Mouse (Mus musculus) lung, embryonic 16.5 days (tissue): ENCODE measurements around the gene Mcm8. TPM values are rescaled to one million over a fixed set of nuclear protein-coding genes. Genes with fewer than 3 reads are reported as not detected.
A peak's percentile ranks its signal among the peaks of the same experiment; 100 is the strongest.

ENCODE experiments used
- ATAC-seq: fragments of 200-750 bp; cut with Nextera tagmentation; 2 replicates; pipeline ENCODE4 v1.8.0; 2017; ENCODE audit warnings: low read depth, mild to moderate bottlenecking, moderate library complexity
- H3K27ac ChIP-seq: fragments of 300-500 bp; sonication (generic); 2 replicates; pipeline ENCODE4 v1.5.1; 2014; ENCODE audit warnings: mild to moderate bottlenecking, control low read depth, low read length
- H3K27me3 ChIP-seq: fragments of 300-500 bp; sonication (generic); 2 replicates; pipeline ENCODE4 v1.6.1; 2014; ENCODE audit warnings: low read depth, low read length, mixed read lengths; ENCODE audit not compliant: control insufficient read depth, insufficient read depth
- H3K36me3 ChIP-seq: fragments of 300-500 bp; sonication (generic); 2 replicates; pipeline ENCODE4 v1.6.1; 2014; ENCODE audit warnings: low read length; ENCODE audit not compliant: control insufficient read depth, insufficient read depth
- H3K4me1 ChIP-seq: fragments of 300-500 bp; sonication (generic); replicated peaks from 2 replicates; pipeline ENCODE4 v1.6.1; 2014; ENCODE audit warnings: low read length, mixed read lengths; ENCODE audit not compliant: control insufficient read depth, insufficient read depth
- H3K4me2 ChIP-seq: fragments of 300-500 bp; sonication (generic); 2 replicates; pipeline ENCODE4 v1.6.1; 2014; ENCODE audit warnings: low read depth, low read length, control low read depth
- H3K4me3 ChIP-seq: fragments of 300-500 bp; sonication (generic); 2 replicates; pipeline ENCODE4 v1.5.1; 2014; ENCODE audit warnings: mild to moderate bottlenecking, low read length, control low read depth
- H3K9ac ChIP-seq: fragments of 300-500 bp; sonication (generic); 2 replicates; pipeline ENCODE4 v1.6.1; 2014; ENCODE audit warnings: low read length, control low read depth
- H3K9me3 ChIP-seq: fragments of 300-500 bp; sonication (generic); 2 replicates; pipeline ENCODE4 v1.6.1; 2016; ENCODE audit warnings: low read length; ENCODE audit not compliant: control insufficient read depth
- WGBS: fragments of 180-500 bp; shearing (Covaris S2); extraction: QIAGEN DNeasy Blood & Tissue Kit; methylation state at CpG from one replicate; pipeline ENCODE4 v1.1.7; 2014; 5-methylcytosine and 5-hydroxymethylcytosine counted together
- polyA plus RNA-seq: library from polyadenylated mRNA; unstranded; fragments of >200 nt; fragmentation: Nextera tagmentation; extraction: Ambion mirVana; gene quantifications from 2 replicates; pipeline ENCODE4 v1.2.1, GENCODE M21; 2015

Gene Mcm8
- polyA plus RNA-seq = 13.8 TPM in 2 replicates

DNA sequence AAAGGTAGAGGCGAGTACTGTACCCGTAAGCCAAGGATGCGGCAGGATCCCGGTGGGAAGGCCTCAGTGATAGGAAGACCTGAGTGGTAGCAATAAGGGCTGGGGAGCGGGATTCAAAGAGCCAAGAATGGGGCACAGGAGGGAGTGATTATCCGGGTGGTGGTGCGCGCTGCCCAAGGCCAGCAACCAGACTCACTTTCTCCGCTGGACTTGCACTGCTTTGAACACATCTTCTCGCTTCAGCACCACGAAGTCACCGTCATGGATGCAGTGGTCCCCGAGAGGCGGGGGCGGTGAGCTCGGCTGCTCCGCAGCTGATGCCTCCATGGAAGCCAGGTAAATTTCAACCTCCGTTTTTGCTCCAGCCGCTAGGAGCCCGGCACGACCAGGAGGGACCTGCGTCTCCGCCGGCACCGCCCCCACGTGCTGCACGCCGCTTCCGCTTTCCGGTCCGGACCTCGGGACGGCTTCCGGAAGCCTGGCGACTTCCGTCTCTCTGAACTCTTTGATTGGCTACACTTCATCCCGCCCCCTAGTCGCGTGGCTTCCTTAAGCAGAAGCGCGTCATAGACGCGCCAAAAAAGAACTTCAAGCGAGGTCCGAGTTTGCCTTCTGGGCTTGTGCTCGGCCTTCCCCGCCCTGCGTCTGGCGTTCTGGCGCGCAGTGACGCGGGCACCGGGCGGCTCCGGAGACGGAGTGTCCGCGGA is at the start of gene Mcm8, which contains the start of gene Trmt6:
Gene Mcm8, plus strand, starts transcription at position 534 of the 707 bp plus-strand sequence.
Gene Trmt6, minus strand, starts transcription at position 448 of the 707 bp plus-strand sequence.
- no peaks in the 10 kb centered on the region for H3K27me3 ChIP-seq
- no peaks in the 10 kb centered on the region for H3K36me3 ChIP-seq
- under 1% methylated on average over 58 of the region's 59 CpGs for WGBS
- peak within 1 kb of the TSS; percentile 78 for H3K27ac ChIP-seq
- ATAC-seq = peak; percentile 100
- H3K9me3 ChIP-seq = no peaks in the 10 kb centered on the region
- H3K4me1 ChIP-seq = peaks cover 13% of the 10 kb centered on the region
- H3K4me3 ChIP-seq = peak within 1 kb of the TSS; percentile 86
- H3K9ac ChIP-seq = peak within 1 kb of the TSS; percentile 90
- H3K4me2 ChIP-seq = peak within 1 kb of the TSS; percentile 80

DNA sequence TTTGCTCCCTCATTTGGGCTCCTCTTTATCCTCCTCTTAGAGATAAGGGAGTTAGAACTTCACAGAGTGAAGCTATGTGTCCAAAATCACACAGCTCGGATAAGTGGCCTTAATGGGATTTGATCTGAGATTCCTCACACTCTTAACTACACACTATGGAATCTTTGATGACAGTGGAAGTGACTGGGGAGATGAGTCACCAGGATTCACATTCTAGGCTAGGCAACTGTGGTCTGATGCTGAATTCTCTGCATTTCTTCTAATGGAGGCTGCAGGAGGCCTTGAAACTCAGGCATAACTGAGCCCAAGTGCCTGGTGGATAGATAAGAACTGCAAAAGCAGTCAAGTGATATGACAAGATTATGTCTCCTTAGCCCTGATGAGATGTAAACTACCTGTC is 45.1 kb upstream of the Mcm8 start:
- no peaks in the 10 kb centered on the region for H3K36me3 ChIP-seq
- no peaks in the 10 kb centered on the region for H3K9me3 ChIP-seq
- no peak overlapping the region for H3K27ac ChIP-seq
- H3K4me3 ChIP-seq = no peak overlapping the region
- H3K27me3 ChIP-seq = no peaks in the 10 kb centered on the region
- 21% methylated on average over 1 of the region's 1 CpGs for WGBS
- no peak for ATAC-seq
- H3K9ac ChIP-seq = no peak overlapping the region
- H3K4me2 ChIP-seq = no peak overlapping the region
- no peaks in the 10 kb centered on the region for H3K4me1 ChIP-seq

DNA sequence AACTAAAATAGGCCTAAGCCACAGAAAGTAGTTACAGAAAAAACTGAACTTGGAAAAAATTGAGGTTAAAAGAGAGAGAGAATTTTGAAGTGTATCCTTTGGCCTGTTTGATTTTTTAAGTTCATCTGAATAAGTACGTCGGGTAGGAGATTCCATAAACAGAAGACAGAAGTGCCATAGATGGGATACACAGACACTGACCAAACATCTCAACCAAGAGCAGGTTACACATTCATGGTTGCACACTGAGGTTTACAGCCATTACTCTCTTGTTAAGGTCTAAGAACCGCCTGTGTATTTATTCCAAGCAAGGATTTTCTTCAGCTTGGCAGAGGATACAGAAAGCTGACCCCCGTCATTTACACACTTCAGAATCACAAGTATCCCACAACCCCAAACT is 35.0 kb upstream of the Mcm8 start, which contains the start of gene Chgb:
Gene Chgb, plus strand, starts transcription at position 301 of the 400 bp plus-strand sequence.
- Histone ChIP-seq H3K9ac (no peak within 1 kb of the TSS), H3K4me2 (peak within 1 kb of the TSS; percentile 73), H3K36me3 (no peaks in the 10 kb centered on the region), H3K4me1 (peaks cover 4% of the 10 kb centered on the region; the same call in 1 of the 2 replicates), H3K27me3 (no peaks in the 10 kb centered on the region; the same call in 1 of the 2 replicates), H3K27ac (no peak within 1 kb of the TSS), H3K9me3 (no peaks in the 10 kb centered on the region), H3K4me3 (peak within 1 kb of the TSS; percentile 42)
- ATAC-seq = no peak
- WGBS = 10% methylated on average over 4 of the region's 4 CpGs

DNA sequence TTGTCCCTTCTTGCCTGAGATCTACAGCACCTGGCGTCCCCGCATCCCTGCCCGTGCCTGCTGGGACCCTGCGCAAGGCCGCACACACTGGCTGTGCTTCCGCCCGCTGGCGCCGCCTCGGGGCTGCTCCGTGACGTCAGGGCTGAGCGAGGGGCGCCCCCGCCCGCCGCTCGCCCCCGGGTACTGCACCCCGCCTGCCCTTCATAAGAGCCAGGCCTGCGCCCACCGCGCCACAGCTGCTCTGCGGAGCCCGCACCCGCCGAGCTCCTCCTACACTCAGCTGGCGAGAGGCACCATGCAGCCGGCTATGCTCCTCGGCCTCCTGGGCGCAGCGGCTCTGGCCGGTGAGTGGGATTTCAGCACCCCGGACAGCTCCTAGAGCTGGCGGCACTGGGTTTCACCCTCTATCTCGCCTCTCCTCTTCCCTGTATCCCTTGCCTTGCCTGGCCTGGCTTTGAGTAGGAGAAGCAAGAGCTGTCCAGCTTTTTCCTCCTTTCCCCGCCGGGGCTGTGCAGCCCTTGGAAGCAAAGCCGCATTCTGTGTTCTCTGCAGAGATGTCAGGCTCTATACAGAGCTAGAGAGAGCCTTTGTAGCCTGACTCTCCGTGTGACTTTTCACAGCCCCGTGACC is 34.4 kb upstream of the Mcm8 start:
- under 1% methylated on average over 37 of the region's 41 CpGs for WGBS
- Histone ChIP-seq H3K9ac (no peak overlapping the region), H3K4me1 (peaks cover 4% of the 10 kb centered on the region; the same call in 1 of the 2 replicates), H3K36me3 (no peaks in the 10 kb centered on the region), H3K27me3 (no peaks in the 10 kb centered on the region; the same call in 1 of the 2 replicates), H3K27ac (no peak overlapping the region), H3K4me3 (peak overlapping the region; percentile 42), H3K9me3 (no peaks in the 10 kb centered on the region), H3K4me2 (peak overlapping the region; percentile 73)
- ATAC-seq = peak; percentile 98

DNA sequence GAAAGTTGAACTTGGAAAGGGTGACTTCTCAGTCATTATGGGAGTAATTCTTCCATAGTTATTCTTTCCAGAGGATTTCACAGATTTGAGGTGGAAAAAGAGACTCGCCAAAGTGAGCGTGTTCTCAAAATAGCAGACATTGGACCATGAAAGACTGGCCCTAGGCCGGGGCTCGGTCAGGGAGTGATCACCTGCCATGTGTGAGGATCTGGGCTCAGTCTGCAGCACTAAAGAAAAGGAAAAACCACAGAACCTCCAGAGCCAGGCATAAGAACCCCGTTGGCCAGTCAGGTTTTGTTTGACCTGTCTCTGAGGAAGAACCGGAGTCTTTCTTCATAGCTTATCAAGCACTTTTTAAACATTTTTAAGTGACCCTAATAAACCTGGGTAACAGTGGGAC is 31.9 kb upstream of the Mcm8 start:
- WGBS = 77% methylated on average over 6 of the region's 6 CpGs
- no peaks in the 10 kb centered on the region for H3K36me3 ChIP-seq
- no peak overlapping the region for H3K4me3 ChIP-seq
- no peak for ATAC-seq
- H3K27ac ChIP-seq = no peak overlapping the region
- H3K9ac ChIP-seq = no peak overlapping the region
- H3K9me3 ChIP-seq = no peaks in the 10 kb centered on the region
- H3K4me2 ChIP-seq = no peak overlapping the region
- no peaks in the 10 kb centered on the region; the same call in 1 of the 2 replicates for H3K27me3 ChIP-seq
- H3K4me1 ChIP-seq = peaks cover 4% of the 10 kb centered on the region; the same call in 1 of the 2 replicates

DNA sequence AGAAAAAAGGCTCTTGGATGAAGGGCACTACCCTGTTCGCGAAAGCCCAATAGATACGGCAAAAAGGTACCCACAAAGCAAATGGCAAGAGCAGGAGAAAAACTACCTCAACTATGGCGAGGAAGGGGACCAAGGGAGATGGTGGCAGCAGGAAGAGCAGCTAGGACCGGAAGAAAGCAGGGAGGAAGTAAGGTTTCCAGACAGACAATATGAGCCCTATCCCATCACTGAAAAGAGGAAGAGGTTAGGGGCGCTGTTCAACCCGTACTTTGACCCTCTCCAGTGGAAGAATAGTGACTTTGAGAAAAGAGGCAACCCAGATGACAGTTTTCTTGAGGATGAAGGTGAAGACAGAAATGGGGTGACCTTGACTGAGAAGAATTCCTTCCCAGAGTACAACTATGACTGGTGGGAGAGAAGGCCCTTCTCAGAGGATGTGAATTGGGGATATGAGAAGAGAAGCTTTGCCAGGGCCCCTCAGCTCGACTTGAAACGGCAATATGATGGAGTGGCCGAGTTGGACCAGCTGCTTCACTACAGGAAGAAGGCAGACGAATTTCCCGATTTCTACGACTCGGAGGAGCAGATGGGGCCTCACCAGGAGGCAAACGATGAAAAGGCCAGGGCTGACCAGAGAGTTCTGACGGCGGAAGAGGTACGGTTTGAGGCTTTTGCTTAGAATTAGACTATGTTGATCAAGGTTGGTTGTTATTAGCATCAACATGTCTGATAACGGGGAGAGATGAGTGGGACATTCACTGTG is 22.3 kb upstream of the Mcm8 start:
- WGBS = 81% methylated on average over 19 of the region's 19 CpGs

DNA sequence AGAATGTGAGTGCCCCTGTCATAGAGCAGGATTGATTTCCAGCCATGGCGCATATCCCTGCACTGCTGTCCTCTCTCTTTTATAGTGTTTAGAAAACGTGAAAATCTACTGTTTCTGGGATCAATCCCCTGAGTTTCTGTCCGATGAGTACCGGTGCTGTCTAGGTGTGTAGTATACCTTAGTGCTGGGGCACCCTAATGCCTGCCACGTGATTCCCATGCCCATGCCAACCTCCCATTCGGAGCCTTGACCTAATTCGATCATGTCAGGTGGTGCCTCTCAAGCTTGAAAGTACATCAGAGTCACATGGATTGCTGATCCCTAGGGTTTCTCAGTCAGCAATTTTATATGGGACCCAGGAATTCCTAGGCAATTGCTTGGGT is 21.7 kb upstream of the Mcm8 start:
- no peaks in the 10 kb centered on the region for H3K9me3 ChIP-seq
- no peaks in the 10 kb centered on the region for H3K27me3 ChIP-seq
- ATAC-seq = no peak
- H3K27ac ChIP-seq = no peak overlapping the region
- no peak overlapping the region for H3K4me3 ChIP-seq
- WGBS = 80% methylated on average over 7 of the region's 7 CpGs
- no peak overlapping the region for H3K9ac ChIP-seq
- no peaks in the 10 kb centered on the region for H3K4me1 ChIP-seq
- H3K36me3 ChIP-seq = no peaks in the 10 kb centered on the region
- H3K4me2 ChIP-seq = no peak overlapping the region

More for the DNA sequence above, 22.3 kb upstream of the Mcm8 start:
- Histone ChIP-seq H3K27me3 (no peaks in the 10 kb centered on the region), H3K4me2 (no peak overlapping the region), H3K9ac (no peak overlapping the region), H3K27ac (no peak overlapping the region), H3K9me3 (no peaks in the 10 kb centered on the region), H3K36me3 (no peaks in the 10 kb centered on the region), H3K4me1 (no peaks in the 10 kb centered on the region), H3K4me3 (no peak overlapping the region)
- ATAC-seq = no peak

DNA sequence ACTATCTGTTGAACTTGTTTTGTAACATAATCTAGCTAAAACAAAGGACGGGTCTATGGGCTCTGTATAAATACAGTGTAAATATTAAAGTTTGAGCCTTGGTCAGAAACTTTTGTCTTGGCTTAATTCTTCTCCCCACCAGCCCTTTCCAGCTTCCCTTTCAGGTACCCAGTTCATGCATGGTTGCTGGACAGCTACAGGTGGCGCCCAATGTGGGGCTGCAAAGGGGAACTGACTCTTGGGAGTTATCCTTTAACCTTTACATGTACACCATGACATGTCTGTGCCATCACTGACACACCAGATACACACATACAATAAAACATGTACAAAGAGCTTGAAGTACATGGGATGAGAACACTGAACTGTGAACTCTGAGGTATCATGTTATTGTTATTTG is 13.0 kb upstream of the Mcm8 start:
- no peak overlapping the region for H3K4me3 ChIP-seq
- H3K4me1 ChIP-seq = no peaks in the 10 kb centered on the region
- no peak overlapping the region for H3K4me2 ChIP-seq
- WGBS = 80% methylated on average over 2 of the region's 2 CpGs
- no peaks in the 10 kb centered on the region for H3K9me3 ChIP-seq
- no peak overlapping the region for H3K27ac ChIP-seq
- no peak overlapping the region for H3K9ac ChIP-seq
- peaks cover 17% of the 10 kb centered on the region for H3K36me3 ChIP-seq
- H3K27me3 ChIP-seq = no peaks in the 10 kb centered on the region
- no peak for ATAC-seq

DNA sequence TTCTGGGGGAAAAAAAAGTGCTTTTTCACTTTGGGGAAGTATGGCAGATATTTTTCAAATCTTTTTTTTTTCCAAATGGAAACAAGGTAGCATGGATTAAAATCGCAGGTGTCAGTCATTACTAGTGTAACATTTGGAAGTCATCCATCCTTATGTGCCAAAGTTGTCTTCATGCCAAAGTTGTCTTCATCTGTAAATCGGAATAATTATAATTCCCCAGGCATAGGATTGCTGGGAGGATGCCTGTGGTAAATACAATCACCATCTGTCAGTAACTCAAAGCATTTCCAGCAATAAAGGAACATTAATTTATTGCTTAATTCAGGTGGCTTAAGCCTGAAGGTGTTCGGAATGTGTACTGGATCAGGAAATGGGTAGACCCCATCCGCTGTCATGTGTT is 25.1 kb downstream of the Mcm8 start:
- no peak overlapping the region for H3K9ac ChIP-seq
- H3K9me3 ChIP-seq = no peaks in the 10 kb centered on the region
- no peak overlapping the region for H3K4me2 ChIP-seq
- WGBS = 89% methylated on average over 4 of the region's 4 CpGs
- ATAC-seq = no peak
- H3K27ac ChIP-seq = no peak overlapping the region
- no peaks in the 10 kb centered on the region for H3K4me1 ChIP-seq
- H3K36me3 ChIP-seq = 0 out of 2 replicates have a peak, but pooled peaks cover 4% of the 10 kb centered on the region
- H3K27me3 ChIP-seq = no peaks in the 10 kb centered on the region
- no peak overlapping the region for H3K4me3 ChIP-seq
